Mouse (Mus musculus) cortical plate, adult 2 months (tissue): Measurements from ENCODE around the gene Gaa.

Source experiments
- CTCF ChIP-seq: fragments of 200-500 bp; IDR thresholded peaks from 2 replicates; pipeline ENCODE4 v1.5.1; 2011; ENCODE audit warnings: mild to moderate bottlenecking, control low read depth, low read length; ENCODE audit not compliant: insufficient read depth; ENCODE audit errors: extremely low read depth
- POLR2A ChIP-seq: fragments of 200-500 bp; IDR thresholded peaks from 2 replicates; pipeline ENCODE4 v1.6.1; 2011; ENCODE audit warnings: mild to moderate bottlenecking, low read length, control low read depth; ENCODE audit not compliant: insufficient read depth; ENCODE audit errors: extremely low read depth

DNA sequence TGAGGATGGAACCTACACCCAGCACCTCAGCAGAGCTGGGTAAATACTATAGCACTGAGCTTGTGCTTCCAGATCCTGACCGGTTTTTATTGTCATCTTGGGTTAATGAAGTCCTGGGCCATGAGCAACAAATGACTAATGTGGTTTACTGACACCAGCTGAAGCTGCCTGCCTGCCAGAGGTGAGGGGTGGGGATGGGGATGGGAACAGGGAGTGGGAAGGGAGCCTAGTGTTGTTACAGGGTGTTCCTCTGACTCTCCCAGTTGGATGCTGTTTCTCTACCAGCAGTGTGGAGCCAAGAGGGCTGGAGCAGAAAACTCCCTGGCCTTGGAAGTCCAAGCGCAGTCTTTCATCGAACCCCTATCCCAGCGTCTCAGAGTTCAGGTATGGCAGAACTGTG is 49.0 kb downstream of the Gaa start:
- no peak for TF ChIP-seq POLR2A
- TF ChIP-seq CTCF = no peak
